Mouse (Mus musculus): ENCODE data around the gene Thegl. TPM values are rescaled to one million over a fixed set of nuclear protein-coding genes. Genes with fewer than 3 reads are reported as not detected.

The Thegl gene
- polyA plus RNA-seq, 1 experiment from 2014 or later: not detected

GRCm38 (mm10) chr5:76990789-76991188 is 25.0 kb upstream of the Thegl start:
- Histone ChIP-seq H3K9ac (ENCODE audit: low read depth, low read length) (no peak overlapping the region), H3K9me3 (replicated peaks; ENCODE audit: control insufficient read depth, low read length) (no peaks in the 10 kb centered on the region), H3K36me3 (ENCODE audit: control insufficient read depth, insufficient read depth, low read length) (peaks cover 45% of the 10 kb centered on the region), H3K4me2 (no peak overlapping the region), H3K4me1 (ENCODE audit: control insufficient read depth, insufficient read depth, low read length) (no peaks in the 10 kb centered on the region), H3K27ac (ENCODE audit: low read depth, low read length) (no peak overlapping the region), H3K27me3 (ENCODE audit: control insufficient read depth, insufficient read depth, low read length) (no peaks in the 10 kb centered on the region), H3K4me3 (ENCODE audit: low read depth, low read length) (no peak overlapping the region)
- WGBS (ENCODE audit: insufficient replicate concordance): 90% methylated on average over 3 of the region's 3 CpGs
- ATAC-seq (replicated peaks; ENCODE audit: insufficient number of reproducible peaks, low FRiP score, low TSS enrichment): no peak

- Histone ChIP-seq H3K4me3 (ENCODE audit: low read depth, low read length) (no peak overlapping the region), H3K9ac (ENCODE audit: low read depth, low read length) (no peak overlapping the region), H3K27ac (ENCODE audit: low read depth, low read length) (no peak overlapping the region), H3K4me2 (no peak overlapping the region), H3K27me3 (ENCODE audit: control insufficient read depth, insufficient read depth, low read length) (no peaks in the 10 kb centered on the region), H3K9me3 (replicated peaks; ENCODE audit: control insufficient read depth, low read length) (no peaks in the 10 kb centered on the region), H3K4me1 (ENCODE audit: control insufficient read depth, insufficient read depth, low read length) (no peaks in the 10 kb centered on the region), H3K36me3 (ENCODE audit: control insufficient read depth, insufficient read depth, low read length) (peaks cover 48% of the 10 kb centered on the region)
- 95% methylated on average over 5 of the region's 5 CpGs for WGBS (ENCODE audit: insufficient replicate concordance)
- no peak for ATAC-seq (replicated peaks; ENCODE audit: insufficient number of reproducible peaks, low FRiP score, low TSS enrichment)
Measured at GRCm38 (mm10) chr5:76993174-76993814, 22.5 kb upstream of the Thegl start.

GRCm38 (mm10) chr5:76998416-76998815 is 17.4 kb upstream of the Thegl start:
- Histone ChIP-seq H3K4me1 (ENCODE audit: control insufficient read depth, insufficient read depth, low read length) (no peaks in the 10 kb centered on the region), H3K9me3 (replicated peaks; ENCODE audit: control insufficient read depth, low read length) (no peaks in the 10 kb centered on the region), H3K4me3 (ENCODE audit: low read depth, low read length) (no peak overlapping the region), H3K9ac (ENCODE audit: low read depth, low read length) (no peak overlapping the region), H3K36me3 (ENCODE audit: control insufficient read depth, insufficient read depth, low read length) (peaks cover 26% of the 10 kb centered on the region), H3K4me2 (no peak overlapping the region), H3K27me3 (ENCODE audit: control insufficient read depth, insufficient read depth, low read length) (no peaks in the 10 kb centered on the region), H3K27ac (ENCODE audit: low read depth, low read length) (no peak overlapping the region)
- 50% methylated on average over 5 of the region's 5 CpGs for WGBS (ENCODE audit: insufficient replicate concordance)
- ATAC-seq (replicated peaks; ENCODE audit: insufficient number of reproducible peaks, low FRiP score, low TSS enrichment): no peak

- Histone ChIP-seq H3K27ac (ENCODE audit: low read depth, low read length) (no peak overlapping the region), H3K36me3 (ENCODE audit: control insufficient read depth, insufficient read depth, low read length) (peaks cover 11% of the 10 kb centered on the region; the same call in 1 of the 2 replicates)
Measured at GRCm38 (mm10) chr5:77001192-77001591, 14.6 kb upstream of the Thegl start.

GRCm38 (mm10) chr5:77004051-77004821 is 11.6 kb upstream of the Thegl start, which contains the start of gene Arl9:
Arl9 (plus strand) TSS chr5:77004055.
- Histone ChIP-seq H3K4me2 (no peak within 1 kb of the TSS), H3K9me3 (replicated peaks; ENCODE audit: control insufficient read depth, low read length) (no peaks in the 10 kb centered on the region), H3K27ac (ENCODE audit: low read depth, low read length) (no peak within 1 kb of the TSS), H3K4me1 (ENCODE audit: control insufficient read depth, insufficient read depth, low read length) (no peaks in the 10 kb centered on the region), H3K27me3 (ENCODE audit: control insufficient read depth, insufficient read depth, low read length) (no peaks in the 10 kb centered on the region), H3K36me3 (ENCODE audit: control insufficient read depth, insufficient read depth, low read length) (0 out of 2 replicates have a peak, but pooled peaks cover 1% of the 10 kb centered on the region), H3K9ac (ENCODE audit: low read depth, low read length) (no peak within 1 kb of the TSS), H3K4me3 (ENCODE audit: low read depth, low read length) (no peak within 1 kb of the TSS)
- WGBS (ENCODE audit: insufficient replicate concordance): 91% methylated on average over 6 of the region's 6 CpGs
- no peak for ATAC-seq (replicated peaks; ENCODE audit: insufficient number of reproducible peaks, low FRiP score, low TSS enrichment)

More at GRCm38 (mm10) chr5:77001192-77001591, 14.6 kb upstream of the Thegl start:
- Histone ChIP-seq H3K4me2 (no peak overlapping the region), H3K9me3 (replicated peaks; ENCODE audit: control insufficient read depth, low read length) (no peaks in the 10 kb centered on the region), H3K4me3 (ENCODE audit: low read depth, low read length) (no peak overlapping the region), H3K27me3 (ENCODE audit: control insufficient read depth, insufficient read depth, low read length) (no peaks in the 10 kb centered on the region), H3K4me1 (ENCODE audit: control insufficient read depth, insufficient read depth, low read length) (no peaks in the 10 kb centered on the region), H3K9ac (ENCODE audit: low read depth, low read length) (no peak overlapping the region)
- WGBS (ENCODE audit: insufficient replicate concordance): 84% methylated on average over 17 of the region's 17 CpGs
- no peak for ATAC-seq (replicated peaks; ENCODE audit: insufficient number of reproducible peaks, low FRiP score, low TSS enrichment)

- H3K4me3 ChIP-seq (ENCODE audit: low read depth, low read length): no peak overlapping the region
- H3K4me1 ChIP-seq (ENCODE audit: control insufficient read depth, insufficient read depth, low read length): no peaks in the 10 kb centered on the region
- WGBS (ENCODE audit: insufficient replicate concordance): 76% methylated on average over 9 of the region's 9 CpGs
- no peak overlapping the region for H3K9ac ChIP-seq (ENCODE audit: low read depth, low read length)
- no peak overlapping the region for H3K4me2 ChIP-seq
- no peaks in the 10 kb centered on the region for H3K9me3 ChIP-seq (replicated peaks; ENCODE audit: control insufficient read depth, low read length)
- no peak for ATAC-seq (replicated peaks; ENCODE audit: insufficient number of reproducible peaks, low FRiP score, low TSS enrichment)
- no peaks in the 10 kb centered on the region for H3K36me3 ChIP-seq (ENCODE audit: control insufficient read depth, insufficient read depth, low read length)
- no peak overlapping the region for H3K27ac ChIP-seq (ENCODE audit: low read depth, low read length)
- no peaks in the 10 kb centered on the region for H3K27me3 ChIP-seq (ENCODE audit: control insufficient read depth, insufficient read depth, low read length)
Measured at GRCm38 (mm10) chr5:77010352-77010751, 5.5 kb upstream of the Thegl start.

- Histone ChIP-seq H3K9me3 (replicated peaks; ENCODE audit: control insufficient read depth, low read length) (no peaks in the 10 kb centered on the region), H3K9ac (ENCODE audit: low read depth, low read length) (no peak overlapping the region), H3K27me3 (ENCODE audit: control insufficient read depth, insufficient read depth, low read length) (no peaks in the 10 kb centered on the region), H3K4me2 (no peak overlapping the region), H3K27ac (ENCODE audit: low read depth, low read length) (no peak overlapping the region), H3K4me3 (ENCODE audit: low read depth, low read length) (no peak overlapping the region), H3K36me3 (ENCODE audit: control insufficient read depth, insufficient read depth, low read length) (no peaks in the 10 kb centered on the region), H3K4me1 (ENCODE audit: control insufficient read depth, insufficient read depth, low read length) (peaks cover under 1% of the 10 kb centered on the region; the same call in 1 of the 2 replicates)
- ATAC-seq (replicated peaks; ENCODE audit: insufficient number of reproducible peaks, low FRiP score, low TSS enrichment): no peak
- WGBS (ENCODE audit: insufficient replicate concordance): 49% methylated on average over 3 of the region's 3 CpGs
Measured at GRCm38 (mm10) chr5:77011082-77011481, 4.7 kb upstream of the Thegl start.

- Histone ChIP-seq H3K36me3 (ENCODE audit: control insufficient read depth, insufficient read depth, low read length) (no peaks in the 10 kb centered on the region), H3K4me2 (no peak overlapping the region), H3K27ac (ENCODE audit: low read depth, low read length) (no peak overlapping the region), H3K9me3 (replicated peaks; ENCODE audit: control insufficient read depth, low read length) (no peaks in the 10 kb centered on the region), H3K27me3 (ENCODE audit: control insufficient read depth, insufficient read depth, low read length) (no peaks in the 10 kb centered on the region), H3K4me1 (ENCODE audit: control insufficient read depth, insufficient read depth, low read length) (peaks cover 2% of the 10 kb centered on the region; the same call in 1 of the 2 replicates), H3K9ac (ENCODE audit: low read depth, low read length) (no peak overlapping the region), H3K4me3 (ENCODE audit: low read depth, low read length) (no peak overlapping the region)
- 69% methylated on average over 3 of the region's 3 CpGs for WGBS (ENCODE audit: insufficient replicate concordance)
- no peak for ATAC-seq (replicated peaks; ENCODE audit: insufficient number of reproducible peaks, low FRiP score, low TSS enrichment)
Measured at GRCm38 (mm10) chr5:77013171-77013570, 2.7 kb upstream of the Thegl start.

All from heart, embryonic 11.5 days (tissue).